ENCODE assay signal across 8 mouse cellular contexts in the genomic region with DNA sequence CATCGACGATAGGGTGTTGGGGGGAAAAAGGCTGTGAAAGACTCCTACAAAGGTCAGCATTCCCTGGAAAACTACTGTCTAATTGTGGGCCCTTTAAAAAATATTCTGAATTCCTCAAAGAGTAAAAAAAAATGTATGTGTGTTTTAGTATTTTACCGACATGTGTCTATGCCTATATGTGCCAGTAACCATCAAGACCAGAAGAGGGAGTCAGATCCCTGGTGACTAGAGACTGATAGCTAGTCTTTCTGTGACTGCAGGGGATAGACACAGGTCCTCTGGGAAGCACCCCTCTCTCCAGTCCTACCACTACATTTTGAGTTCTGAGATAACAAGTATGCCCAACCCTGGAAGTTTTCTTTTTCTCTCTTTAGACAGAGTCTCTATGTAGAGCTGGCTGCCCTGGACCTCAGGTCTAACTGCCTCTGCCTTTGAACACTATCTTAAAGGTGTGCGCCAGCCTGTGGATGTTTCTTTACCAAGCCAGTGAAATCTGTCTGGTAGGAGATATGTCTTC. TPM values are rescaled to one million over a fixed set of nuclear protein-coding genes. Genes with fewer than 3 reads are reported as not detected.
DNase-seq lines count a peak whose midpoint lies in the region; ATAC-seq and TF ChIP-seq lines count a peak whose summit lies in the region.

No protein-coding gene starts in this region.

- ATAC-seq in embryonic facial prominence, embryonic 13.5 days (ENCODE audit: insufficient number of reproducible peaks, insufficient read depth, low FRiP score, low TSS enrichment, low read depth) = no peak
- ATAC-seq in limb, embryonic 13.5 days (ENCODE audit: low FRiP score, low read depth) = no peak
- no peak for ATAC-seq in stomach, postnatal 0 days (ENCODE audit: low FRiP score, low TSS enrichment)
- no peak for ATAC-seq in inflammation-experienced regulatory T-cells, adult 6 months

- peaks cover 13% of the 10 kb centered on the region; the same call in 1 of the 2 replicates for H3K4me1 ChIP-seq in heart, embryonic 10.5 days
- H3K4me1 ChIP-seq in embryonic facial prominence, embryonic 13.5 days = peaks cover 29% of the 10 kb centered on the region
- H3K4me1 ChIP-seq in limb, embryonic 13.5 days = peaks cover 30% of the 10 kb centered on the region
- H3K4me1 ChIP-seq in stomach, postnatal 0 days (replicated peaks; ENCODE audit: control insufficient read depth, insufficient read depth) = no peaks in the 10 kb centered on the region

- H3K4me2 ChIP-seq in embryonic facial prominence, embryonic 13.5 days = peak overlapping the region; percentile 77
- peak overlapping the region; percentile 75 for H3K4me2 ChIP-seq in limb, embryonic 13.5 days (replicated peaks)
- peak overlapping the region; percentile 66 for H3K4me2 ChIP-seq in stomach, postnatal 0 days (replicated peaks; ENCODE audit: low read depth)

- peak; percentile 66 for TF ChIP-seq CTCF in stomach, postnatal 0 days (IDR thresholded peaks at IDR 0.05; ENCODE audit: low read depth)

- peak overlapping the region; percentile 75 for H3K9ac ChIP-seq in embryonic facial prominence, embryonic 13.5 days
- peak overlapping the region; percentile 72 for H3K9ac ChIP-seq in limb, embryonic 13.5 days
- H3K9ac ChIP-seq in stomach, postnatal 0 days (ENCODE audit: low read length) = no peak overlapping the region

- no peaks in the 10 kb centered on the region for H3K9me3 ChIP-seq in heart, embryonic 10.5 days
- no peaks in the 10 kb centered on the region for H3K9me3 ChIP-seq in embryonic facial prominence, embryonic 13.5 days
- no peaks in the 10 kb centered on the region for H3K9me3 ChIP-seq in limb, embryonic 13.5 days
- no peaks in the 10 kb centered on the region for H3K9me3 ChIP-seq in stomach, postnatal 0 days (ENCODE audit: control insufficient read depth, low read length)

- H3K27ac ChIP-seq in heart, embryonic 10.5 days = peak overlapping the region; percentile 88
- H3K27ac ChIP-seq in embryonic facial prominence, embryonic 13.5 days = no peak overlapping the region
- H3K27ac ChIP-seq in limb, embryonic 13.5 days = no peak overlapping the region
- H3K27ac ChIP-seq in stomach, postnatal 0 days (replicated peaks) = no peak overlapping the region

- H3K4me3 ChIP-seq in heart, embryonic 10.5 days = peak overlapping the region; percentile 70
- peak overlapping the region; percentile 66 for H3K4me3 ChIP-seq in embryonic facial prominence, embryonic 13.5 days
- peak overlapping the region; percentile 66 for H3K4me3 ChIP-seq in limb, embryonic 13.5 days
- H3K4me3 ChIP-seq in stomach, postnatal 0 days (ENCODE audit: low read depth, low read length) = peak overlapping the region; percentile 54

- no peak for TF ChIP-seq EP300 in stomach, postnatal 0 days (optimal IDR thresholded peaks at IDR 0.05)

- no peaks in the 10 kb centered on the region for H3K27me3 ChIP-seq in heart, embryonic 10.5 days (ENCODE audit: insufficient read depth, poor library complexity, severe bottlenecking)
- no peaks in the 10 kb centered on the region for H3K27me3 ChIP-seq in embryonic facial prominence, embryonic 13.5 days
- H3K27me3 ChIP-seq in limb, embryonic 13.5 days = no peaks in the 10 kb centered on the region
- no peaks in the 10 kb centered on the region for H3K27me3 ChIP-seq in stomach, postnatal 0 days (ENCODE audit: control insufficient read depth, insufficient read depth, low read length)

- peak; percentile 64 for DNase-seq in heart, embryonic 10.5 days (ENCODE audit: low spot score)
- no peak for DNase-seq in heart, adult 8-10 months (ENCODE audit: low spot score)
- DNase-seq in CD4-positive helper T cell, adult 2 months (ENCODE audit: low read depth, low spot score) = peak; percentile 38
- DNase-seq in stomach, postnatal 0 days (ENCODE audit: low spot score) = no peak
- no peak for DNase-seq in spleen, adult 18-20 months

- H3K36me3 ChIP-seq in heart, embryonic 10.5 days = 0 out of 2 replicates have a peak, but pooled peaks cover 2% of the 10 kb centered on the region
- H3K36me3 ChIP-seq in embryonic facial prominence, embryonic 13.5 days = no peaks in the 10 kb centered on the region
- no peaks in the 10 kb centered on the region for H3K36me3 ChIP-seq in limb, embryonic 13.5 days
- no peaks in the 10 kb centered on the region for H3K36me3 ChIP-seq in stomach, postnatal 0 days (ENCODE audit: control insufficient read depth, insufficient read depth, low read length)

- WGBS in heart, embryonic 10.5 days = 38% methylated on average over 4 of the region's 4 CpGs
- WGBS in embryonic facial prominence, embryonic 13.5 days = 32% methylated on average over 4 of the region's 4 CpGs
- 34% methylated on average over 4 of the region's 4 CpGs for WGBS in limb, embryonic 13.5 days
- WGBS in stomach, postnatal 0 days = 30% methylated on average over 4 of the region's 4 CpGs

RNA-seq across cellular contexts. Expression of a gene that starts 1.1 kb away (rescaled TPM):
- 188 and 206 TPM in 2 replicates for polyA plus RNA-seq in heart, embryonic 10.5 days (2016; fragmentation: Nextera tagmentation; extraction: Ambion mirVana)
- total RNA-seq in heart, adult 8-10 months (2022) = 10 to 100 TPM; 57.1 to 65.3 (median 63.2) TPM
- 196 and 214 TPM in 2 replicates for polyA plus RNA-seq in embryonic facial prominence, embryonic 13.5 days (2015; fragmentation: Nextera tagmentation; extraction: Ambion mirVana)
- polyA plus RNA-seq in limb, embryonic 13.5 days (2015; fragmentation: Nextera tagmentation; extraction: Ambion mirVana) = 189 and 193 TPM in 2 replicates
- 169 and 172 TPM in 2 replicates for polyA plus RNA-seq in stomach, postnatal 0 days (2015; fragmentation: Nextera tagmentation; extraction: Ambion mirVana)
- 100 to 1,000 TPM; 152 to 243 (median 201) TPM for polyA plus RNA-seq in inflammation-experienced regulatory T-cells, adult 6 months (2017; shearing (Covaris generic))

RNA-seq across cellular contexts. Expression of a gene that starts 2.8 kb away (rescaled TPM):
- polyA plus RNA-seq in heart, embryonic 10.5 days (2016; fragmentation: Nextera tagmentation; extraction: Ambion mirVana) = 9.5 and 10.4 TPM in 2 replicates
- 10 to 100 TPM; 28.2 to 35.4 (median 31.2) TPM for total RNA-seq in heart, adult 8-10 months (2022)
- polyA plus RNA-seq in embryonic facial prominence, embryonic 13.5 days (2015; fragmentation: Nextera tagmentation; extraction: Ambion mirVana) = 11.0 and 11.9 TPM in 2 replicates
- polyA plus RNA-seq in limb, embryonic 13.5 days (2015; fragmentation: Nextera tagmentation; extraction: Ambion mirVana) = 9.2 and 9.5 TPM in 2 replicates
- polyA plus RNA-seq in stomach, postnatal 0 days (2015; fragmentation: Nextera tagmentation; extraction: Ambion mirVana) = 5.4 and 6.2 TPM in 2 replicates
- polyA plus RNA-seq in inflammation-experienced regulatory T-cells, adult 6 months (2017; shearing (Covaris generic)) = 10 to 100 TPM; 37.3 to 57.5 (median 52.3) TPM

RNA-seq across cellular contexts. Expression of a gene that starts 3.3 kb away (rescaled TPM):
- polyA plus RNA-seq in heart, embryonic 10.5 days (2016; fragmentation: Nextera tagmentation; extraction: Ambion mirVana) = not detected in 2 replicates
- 1 to 10 TPM in 2 of 4 experiments, under 1 TPM in 2; 0.49 to 2.4 (median 0.91) TPM for total RNA-seq in heart, adult 8-10 months (2022)
- not detected in 2 replicates for polyA plus RNA-seq in embryonic facial prominence, embryonic 13.5 days (2015; fragmentation: Nextera tagmentation; extraction: Ambion mirVana)
- polyA plus RNA-seq in limb, embryonic 13.5 days (2015; fragmentation: Nextera tagmentation; extraction: Ambion mirVana) = not detected in 2 replicates
- not detected in 2 replicates for polyA plus RNA-seq in stomach, postnatal 0 days (2015; fragmentation: Nextera tagmentation; extraction: Ambion mirVana)
- polyA plus RNA-seq in inflammation-experienced regulatory T-cells, adult 6 months (2017; shearing (Covaris generic)) = not detected

RNA-seq across cellular contexts. Expression of a gene that starts 3.7 kb away (rescaled TPM):
- polyA plus RNA-seq in heart, embryonic 10.5 days (2016; fragmentation: Nextera tagmentation; extraction: Ambion mirVana) = 0.04 and 0.07 TPM in 2 replicates
- not detected for total RNA-seq in heart, adult 8-10 months (2022)
- polyA plus RNA-seq in embryonic facial prominence, embryonic 13.5 days (2015; fragmentation: Nextera tagmentation; extraction: Ambion mirVana) = not detected in 2 replicates
- not detected in 2 replicates for polyA plus RNA-seq in limb, embryonic 13.5 days (2015; fragmentation: Nextera tagmentation; extraction: Ambion mirVana)
- 0.06 and 0.10 TPM in 2 replicates for polyA plus RNA-seq in stomach, postnatal 0 days (2015; fragmentation: Nextera tagmentation; extraction: Ambion mirVana)
- polyA plus RNA-seq in inflammation-experienced regulatory T-cells, adult 6 months (2017; shearing (Covaris generic)) = not detected

RNA-seq across cellular contexts. Expression of a gene that starts 23.6 kb away (rescaled TPM):
- polyA plus RNA-seq in heart, embryonic 10.5 days (2016; fragmentation: Nextera tagmentation; extraction: Ambion mirVana) = 22.0 and 23.0 TPM in 2 replicates
- total RNA-seq in heart, adult 8-10 months (2022) = 1 to 10 TPM; 2.6 to 3.6 (median 2.8) TPM
- polyA plus RNA-seq in embryonic facial prominence, embryonic 13.5 days (2015; fragmentation: Nextera tagmentation; extraction: Ambion mirVana) = 15.3 and 15.4 TPM in 2 replicates
- polyA plus RNA-seq in limb, embryonic 13.5 days (2015; fragmentation: Nextera tagmentation; extraction: Ambion mirVana) = 15.2 and 18.4 TPM in 2 replicates
- polyA plus RNA-seq in stomach, postnatal 0 days (2015; fragmentation: Nextera tagmentation; extraction: Ambion mirVana) = 40.2 and 52.0 TPM in 2 replicates
- 10 to 100 TPM; 30.4 to 45.0 (median 34.4) TPM for polyA plus RNA-seq in inflammation-experienced regulatory T-cells, adult 6 months (2017; shearing (Covaris generic))

Comparison
In these comparisons a context has a peak if more than half of its experiments do, and no peak if none do; other contexts are left out.
1. DNase-seq: peak in heart, embryonic 10.5 days (single experiment) and CD4-positive helper T cell, adult 2 months (single experiment); none in heart, adult 8-10 months (single experiment), stomach, postnatal 0 days (single experiment) and spleen, adult 18-20 months (0 of 2).
2. Peak in every context shown above with its lines, with median percentiles within 50 percentile points of each other: H3K4me3 ChIP-seq and H3K4me2 ChIP-seq.